ENCODE assay signal across 13 mouse cellular contexts in the genomic region with DNA sequence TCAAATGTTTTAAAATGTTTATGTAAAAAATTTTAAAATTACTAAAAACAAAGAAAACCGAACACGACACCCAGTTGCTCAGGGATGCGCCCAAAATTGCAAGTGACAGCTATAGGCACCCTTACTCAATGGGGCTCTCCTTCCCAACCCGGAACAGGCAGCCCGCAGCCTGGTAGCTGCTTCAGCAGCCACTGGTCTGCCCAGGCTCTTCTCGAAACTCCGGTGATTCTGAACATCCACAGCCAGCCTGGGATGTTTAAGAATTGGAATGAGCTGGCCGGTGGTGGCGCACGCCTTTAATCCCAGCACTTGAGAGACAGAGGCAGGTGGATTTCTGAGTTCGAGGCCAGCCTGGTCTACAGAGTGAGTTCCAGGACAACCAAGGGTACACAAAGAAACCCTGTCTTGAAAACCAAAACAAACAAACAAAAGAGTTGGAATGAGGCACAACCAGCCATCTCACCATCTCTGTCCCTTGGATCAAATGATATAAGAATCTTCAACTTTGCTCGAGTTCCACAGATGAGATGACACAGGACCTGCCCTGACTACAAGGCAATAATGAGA.
"Had no signal": no experiment of that assay in that cellular context is flagged by ENCODE, and none has a peak within 500 bp of the region (broad histone marks: within the 10 kb centered on the region; RNA-seq: fewer than 3 reads in every experiment).

No protein-coding gene starts in this region.

- H3K27ac ChIP-seq: gastrocnemius, adult 2 months; hindbrain, embryonic 10.5 days; hindbrain, embryonic 12.5 days; hindbrain, embryonic 14.5 days; intestine, embryonic 15.5 days; kidney, embryonic 15.5 days; kidney, postnatal 0 days; limb, embryonic 13.5 days; limb, embryonic 15.5 days had no signal

- H3K4me3 ChIP-seq: gastrocnemius, adult 2 months; heart, embryonic 10.5 days; heart, embryonic 12.5 days; hindbrain, embryonic 10.5 days; hindbrain, embryonic 12.5 days; intestine, embryonic 15.5 days; kidney, embryonic 15.5 days; limb, embryonic 13.5 days; limb, embryonic 15.5 days had no signal

- H3K27me3 ChIP-seq: heart, embryonic 12.5 days; hindbrain, embryonic 12.5 days; intestine, embryonic 15.5 days; kidney, embryonic 15.5 days; limb, embryonic 13.5 days; limb, embryonic 15.5 days had no signal

- H3K4me1 ChIP-seq: hindbrain, embryonic 12.5 days; intestine, embryonic 15.5 days; kidney, embryonic 15.5 days; limb, embryonic 13.5 days had no signal

- H3K9ac ChIP-seq: heart, embryonic 12.5 days; hindbrain, embryonic 12.5 days; hindbrain, embryonic 14.5 days; intestine, embryonic 15.5 days; kidney, embryonic 15.5 days; limb, embryonic 13.5 days; limb, embryonic 15.5 days had no signal

- H3K9me3 ChIP-seq: heart, embryonic 10.5 days; heart, embryonic 12.5 days; hindbrain, embryonic 10.5 days; hindbrain, embryonic 12.5 days; intestine, embryonic 15.5 days; kidney, embryonic 15.5 days; limb, embryonic 13.5 days; limb, embryonic 15.5 days had no signal

- ATAC-seq: hindbrain, embryonic 16.5 days had no signal

- DNase-seq: left cerebral cortex, postnatal 4 days had no signal

- H3K4me2 ChIP-seq: hindbrain, embryonic 12.5 days; hindbrain, embryonic 14.5 days; intestine, embryonic 15.5 days; kidney, embryonic 15.5 days; limb, embryonic 13.5 days; limb, embryonic 15.5 days had no signal

- H3K36me3 ChIP-seq: heart, embryonic 10.5 days; heart, embryonic 12.5 days; intestine, embryonic 15.5 days; kidney, embryonic 15.5 days had no signal
